Mouse (Mus musculus) liver, embryonic 12.5 days (tissue): ENCODE data around the gene Aqp11. TPM values are rescaled to one million over a fixed set of nuclear protein-coding genes. Genes with fewer than 3 reads are reported as not detected.
A peak's percentile ranks its signal among the peaks of the same experiment; 100 is the strongest.

Experiments used
- ATAC-seq: fragments of 200-750 bp; cut with Nextera tagmentation; 2 replicates; pipeline ENCODE4 v1.8.0; 2017; ENCODE audit warnings: moderate number of reproducible peaks, mild to moderate bottlenecking, moderate library complexity
- H3K27ac ChIP-seq: fragments of 300-500 bp; sonication (generic); 2 replicates; pipeline ENCODE4 v1.5.1; 2016; ENCODE audit warnings: mild to moderate bottlenecking
- H3K27me3 ChIP-seq: fragments of 300-500 bp; sonication (generic); replicated peaks from 2 replicates; pipeline ENCODE4 v1.6.1; 2016; ENCODE audit warnings: mild to moderate bottlenecking, moderate library complexity
- H3K36me3 ChIP-seq: fragments of 300-500 bp; sonication (generic); 2 replicates; pipeline ENCODE4 v1.6.1; 2016; ENCODE audit warnings: mild to moderate bottlenecking, moderate library complexity
- H3K4me1 ChIP-seq: fragments of 300-500 bp; sonication (generic); 2 replicates; pipeline ENCODE4 v1.6.1; 2016
- H3K4me2 ChIP-seq: fragments of 300-500 bp; sonication (generic); 2 replicates; pipeline ENCODE4 v1.6.1; 2016; ENCODE audit warnings: mild to moderate bottlenecking, moderate library complexity
- H3K4me3 ChIP-seq: fragments of 300-500 bp; sonication (generic); 2 replicates; pipeline ENCODE4 v1.5.1; 2016; ENCODE audit warnings: mild to moderate bottlenecking, moderate library complexity
- H3K9ac ChIP-seq: fragments of 300-500 bp; sonication (generic); 2 replicates; pipeline ENCODE4 v1.6.1; 2016; ENCODE audit warnings: mild to moderate bottlenecking, moderate library complexity
- H3K9me3 ChIP-seq: fragments of 300-500 bp; sonication (generic); replicated peaks from 2 replicates; pipeline ENCODE4 v1.6.1; 2016; ENCODE audit warnings: mild to moderate bottlenecking, moderate library complexity
- WGBS: fragments of 180-500 bp; shearing (Covaris S2); methylation state at CpG from one replicate; pipeline ENCODE4 v1.1.7; 2016; ENCODE audit not compliant: insufficient replicate concordance; 5-methylcytosine and 5-hydroxymethylcytosine counted together
- polyA plus RNA-seq: library from polyadenylated mRNA; unstranded; fragments of >200 nt; fragmentation: Nextera tagmentation; extraction: Ambion mirVana; gene quantifications from 2 replicates; pipeline ENCODE4 v1.2.1, GENCODE M21; 2016

Aqp11 gene
- polyA plus RNA-seq, 1 experiment from 2014 or later: 12.1 TPM

DNA sequence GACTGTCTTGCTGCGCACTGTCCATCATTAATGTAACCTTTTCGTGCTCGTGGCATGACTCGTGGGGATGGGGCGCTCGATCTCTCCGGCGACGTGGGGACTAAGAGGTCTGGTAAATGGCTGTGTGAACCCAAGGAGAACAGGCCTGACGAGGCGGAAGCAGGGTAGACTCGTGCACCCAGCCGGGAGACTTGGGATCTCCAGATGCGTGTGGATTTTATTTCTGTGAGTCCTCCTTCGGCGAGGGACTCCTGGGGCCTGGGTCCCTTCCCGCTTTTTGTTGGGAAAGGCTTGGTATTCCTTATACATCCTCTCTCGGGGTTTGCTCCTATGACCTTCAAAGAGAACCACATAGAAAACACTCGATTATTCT is 42.0 kb downstream of the Aqp11 start:
- Histone ChIP-seq H3K4me2 (peak overlapping the region; percentile 77), H3K27me3 (no peaks in the 10 kb centered on the region), H3K9ac (peak overlapping the region; percentile 90), H3K36me3 (peaks cover 19% of the 10 kb centered on the region), H3K27ac (peak overlapping the region; percentile 73; the same call in 1 of the 2 replicates), H3K4me3 (peak overlapping the region; percentile 96), H3K4me1 (peaks cover 39% of the 10 kb centered on the region), H3K9me3 (no peaks in the 10 kb centered on the region)
- peak; percentile 40 for ATAC-seq
- WGBS: 32% methylated on average over 19 of the region's 19 CpGs

- 87% methylated on average over 1 of the region's 1 CpGs for WGBS
- H3K4me2 ChIP-seq: peak overlapping the region; percentile 77
These were observed 42.6 kb downstream of the Aqp11 start for GRCm38 (mm10) chr7:97695441-97695840.

GRCm38 (mm10) chr7:97687831-97688230 is 50.3 kb downstream of the Aqp11 start:
- 71% methylated on average over 2 of the region's 2 CpGs for WGBS
- ATAC-seq: no peak
- H3K27ac ChIP-seq: no peak overlapping the region

More at GRCm38 (mm10) chr7:97695441-97695840, 42.6 kb downstream of the Aqp11 start:
- no peak overlapping the region for H3K27ac ChIP-seq
- no peaks in the 10 kb centered on the region for H3K9me3 ChIP-seq
- H3K4me1 ChIP-seq: peaks cover 39% of the 10 kb centered on the region
- no peak overlapping the region; the same call in 1 of the 2 replicates for H3K9ac ChIP-seq
- H3K27me3 ChIP-seq: no peaks in the 10 kb centered on the region
- no peak for ATAC-seq
- peak overlapping the region; percentile 96; the same call in 1 of the 2 replicates for H3K4me3 ChIP-seq
- H3K36me3 ChIP-seq: peaks cover 19% of the 10 kb centered on the region

GRCm38 (mm10) chr7:97679239-97679638 is 58.9 kb downstream of the Aqp11 start:
- H3K36me3 ChIP-seq: peaks cover 62% of the 10 kb centered on the region
- no peak for ATAC-seq
- H3K4me3 ChIP-seq: no peak overlapping the region
- no peak overlapping the region for H3K9ac ChIP-seq
- no peaks in the 10 kb centered on the region for H3K4me1 ChIP-seq
- no peaks in the 10 kb centered on the region for H3K9me3 ChIP-seq
- H3K27me3 ChIP-seq: no peaks in the 10 kb centered on the region
- no peak overlapping the region for H3K4me2 ChIP-seq
- WGBS: 28% methylated on average over 1 of the region's 1 CpGs
- H3K27ac ChIP-seq: no peak overlapping the region

More at GRCm38 (mm10) chr7:97687831-97688230, 50.3 kb downstream of the Aqp11 start:
- H3K27me3 ChIP-seq: no peaks in the 10 kb centered on the region
- no peak overlapping the region for H3K4me2 ChIP-seq
- H3K9me3 ChIP-seq: no peaks in the 10 kb centered on the region
- no peaks in the 10 kb centered on the region for H3K4me1 ChIP-seq
- peaks cover 44% of the 10 kb centered on the region for H3K36me3 ChIP-seq
- H3K9ac ChIP-seq: no peak overlapping the region
- H3K4me3 ChIP-seq: no peak overlapping the region

Other genes with a start within 250 kb of the Aqp11 start
- gene Aamdc, start 158.8 kb downstream of the Aqp11 start, polyA plus RNA-seq: 17.4 and 17.6 TPM in 2 replicates
- 8.1 and 10.7 TPM in 2 replicates for gene Rsf1, start 158.4 kb downstream of the Aqp11 start, polyA plus RNA-seq
- gene Clns1a, start 41.7 kb downstream of the Aqp11 start, polyA plus RNA-seq: 120 and 129 TPM in 2 replicates
- 8.5 and 8.9 TPM in 2 replicates for gene Pak1, start 50.3 kb upstream of the Aqp11 start, polyA plus RNA-seq
- not detected in 2 replicates for gene Gdpd4, start 181.7 kb upstream of the Aqp11 start, polyA plus RNA-seq